Mouse (Mus musculus): ENCODE measurements at regions not wholly inside any gene's neighbourhood (a gene's known extent, or its start where the extent isn't known, plus 50 kb on each side); places are given as distances from the start of the nearest gene placed in this dataset.

GRCm38 (mm10) chr6:58752496-58752895 lies 78.8 kb upstream of the Herc3 start:
- H3K9me3 ChIP-seq, result no peaks in the 10 kb centered on the region
- H3K4me1 ChIP-seq, result no peaks in the 10 kb centered on the region
- no peak overlapping the region for H3K27ac ChIP-seq
- H3K36me3 ChIP-seq (replicated peaks), result no peaks in the 10 kb centered on the region
- no peak overlapping the region for H3K4me3 ChIP-seq
- WGBS, result 91% methylated on average over 4 of the region's 4 CpGs
- DNase-seq (ENCODE audit: extremely low spot score, low spot score), result no peak
- no peaks in the 10 kb centered on the region for H3K27me3 ChIP-seq (ENCODE audit: poor library complexity, severe bottlenecking)

DNA sequence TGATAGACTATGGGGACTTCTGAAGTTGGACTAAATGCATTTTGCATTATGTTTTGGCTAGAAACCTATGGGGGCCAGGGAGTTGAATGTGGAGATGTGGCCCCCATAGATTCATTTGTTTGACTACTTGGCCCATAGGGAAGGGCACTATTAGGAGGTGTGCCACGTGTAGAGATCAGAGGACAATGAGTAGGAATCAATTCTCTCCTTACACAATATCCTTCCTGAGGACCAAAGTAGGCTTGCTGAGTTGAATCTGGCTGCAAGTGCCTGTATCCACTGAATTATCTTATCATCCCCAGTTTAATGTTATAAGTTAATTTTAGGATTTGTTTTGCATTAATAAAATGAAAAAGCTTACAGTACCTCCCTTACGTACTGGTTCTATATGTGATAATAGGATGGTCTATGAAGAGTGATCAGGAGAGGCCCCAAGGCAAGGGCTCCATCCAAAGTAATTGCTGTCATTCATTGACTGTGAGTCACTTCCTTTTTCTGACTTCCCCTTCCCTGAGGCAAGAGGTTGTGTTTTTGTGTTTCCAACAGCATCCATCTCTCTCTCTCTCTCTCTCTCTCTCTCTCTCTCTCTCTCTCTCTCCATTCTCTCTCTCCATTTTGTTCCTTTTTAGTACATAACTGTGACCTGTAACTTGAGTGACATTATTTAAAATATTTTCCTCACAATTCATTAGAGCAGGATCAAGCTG lies 74.8 kb upstream of the Herc3 start:
- 72% methylated on average over 2 of the region's 2 CpGs for WGBS
- no peaks in the 10 kb centered on the region for H3K4me1 ChIP-seq
- no peak overlapping the region for H3K27ac ChIP-seq
- no peaks in the 10 kb centered on the region for H3K9me3 ChIP-seq
- no peaks in the 10 kb centered on the region for H3K27me3 ChIP-seq (ENCODE audit: poor library complexity, severe bottlenecking)
- H3K36me3 ChIP-seq (replicated peaks), result no peaks in the 10 kb centered on the region
- H3K4me3 ChIP-seq, result no peak overlapping the region
- DNase-seq (ENCODE audit: extremely low spot score, low spot score), result no peak

DNA sequence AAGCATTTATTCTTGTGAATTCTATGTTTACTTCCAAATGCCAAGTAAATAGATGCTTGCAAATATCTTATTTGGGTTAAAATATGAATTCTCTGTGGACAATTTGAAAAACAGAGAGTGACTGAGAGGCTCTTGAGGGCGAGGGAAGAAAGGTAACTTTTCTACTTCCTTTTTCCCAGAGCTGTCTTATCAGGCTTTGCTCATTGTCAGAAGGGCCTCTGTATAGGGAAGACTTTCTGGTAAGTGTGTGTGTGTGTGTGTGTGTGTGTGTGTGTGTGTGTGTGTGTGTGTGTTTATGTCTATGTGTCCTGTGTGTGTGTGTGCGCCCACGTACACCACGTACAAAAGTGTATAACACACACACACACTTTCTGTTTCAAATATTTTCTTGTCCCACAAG lies 73.9 kb upstream of the Herc3 start:
- no peak overlapping the region for H3K4me3 ChIP-seq
- WGBS, result 85% methylated on average over 4 of the region's 4 CpGs
- no peak for DNase-seq (ENCODE audit: extremely low spot score, low spot score)
- H3K27me3 ChIP-seq (ENCODE audit: poor library complexity, severe bottlenecking), result no peaks in the 10 kb centered on the region
- H3K36me3 ChIP-seq (replicated peaks), result no peaks in the 10 kb centered on the region
- no peak overlapping the region for H3K27ac ChIP-seq
- no peaks in the 10 kb centered on the region for H3K9me3 ChIP-seq
- H3K4me1 ChIP-seq, result no peaks in the 10 kb centered on the region

- Histone ChIP-seq H3K27ac (no peak overlapping the region), H3K9me3 (no peaks in the 10 kb centered on the region), H3K4me3 (no peak overlapping the region), H3K4me1 (no peaks in the 10 kb centered on the region), H3K36me3 (replicated peaks) (no peaks in the 10 kb centered on the region), H3K27me3 (ENCODE audit: poor library complexity, severe bottlenecking) (no peaks in the 10 kb centered on the region)
- 27% methylated on average over 8 of the region's 8 CpGs for WGBS
- DNase-seq (ENCODE audit: extremely low spot score, low spot score), result peak; percentile 71
Measured at GRCm38 (mm10) chr6:58770654-58771218, 60.5 kb upstream of the Herc3 start.

DNA sequence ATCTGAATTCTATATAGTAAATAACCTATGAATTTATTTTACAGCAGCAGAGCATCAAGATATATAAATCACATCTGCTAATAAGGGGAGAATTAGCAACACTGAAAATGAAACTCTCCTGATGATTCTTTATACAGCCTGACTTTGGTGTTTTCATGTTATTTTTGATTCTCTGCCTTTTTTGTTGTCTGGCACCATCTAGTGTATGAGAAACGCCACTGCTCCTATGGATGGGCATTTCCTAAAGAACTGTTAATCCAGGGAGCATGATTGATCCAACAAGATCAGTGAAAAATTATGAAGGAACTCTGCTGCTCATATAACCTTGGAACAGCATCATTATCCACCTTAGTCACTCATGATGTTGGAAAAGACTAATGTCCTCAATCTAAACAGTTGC lies 59.3 kb upstream of the Herc3 start:
- no peaks in the 10 kb centered on the region for H3K4me1 ChIP-seq
- H3K9me3 ChIP-seq, result no peaks in the 10 kb centered on the region
- H3K4me3 ChIP-seq, result no peak overlapping the region
- H3K27me3 ChIP-seq (ENCODE audit: poor library complexity, severe bottlenecking), result no peaks in the 10 kb centered on the region
- 4% methylated on average over 1 of the region's 1 CpGs for WGBS
- no peaks in the 10 kb centered on the region for H3K36me3 ChIP-seq (replicated peaks)
- H3K27ac ChIP-seq, result no peak overlapping the region
- no peak for DNase-seq (ENCODE audit: extremely low spot score, low spot score)
